8 mouse cellular contexts compared by ENCODE assay signal in the genomic region with DNA sequence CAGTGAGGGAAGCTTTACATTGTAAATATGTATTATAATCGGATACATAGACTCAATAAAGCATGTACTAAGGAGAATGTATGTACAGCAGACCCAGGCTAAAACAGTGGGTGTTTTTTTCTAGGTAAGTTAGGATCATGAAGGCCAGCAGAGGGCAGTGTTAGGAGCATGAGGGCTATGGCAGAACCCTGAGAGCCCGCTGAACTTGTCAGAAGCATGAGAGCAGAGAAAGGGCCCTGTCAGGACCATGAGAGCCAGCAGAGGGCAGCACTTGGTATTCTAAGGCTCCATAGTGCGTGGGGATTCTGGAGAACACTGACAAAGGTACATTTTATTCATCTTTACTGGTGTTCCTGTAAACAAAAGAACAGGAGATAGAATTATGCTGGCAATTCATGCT. TPM values are rescaled to one million over a fixed set of nuclear protein-coding genes. Genes with fewer than 3 reads are reported as not detected.
DNase-seq lines count a peak whose midpoint lies in the region; ATAC-seq and TF ChIP-seq lines count a peak whose summit lies in the region.

No protein-coding gene starts in this region.

- H3K27ac ChIP-seq in embryonic facial prominence, embryonic 13.5 days: peak overlapping the region; percentile 22; the same call in 1 of the 2 replicates
- H3K27ac ChIP-seq in heart, adult 2 months: no peak overlapping the region
- H3K27ac ChIP-seq in limb, embryonic 12.5 days: no peak overlapping the region
- peak overlapping the region; percentile 55; the same call in 1 of the 2 replicates for H3K27ac ChIP-seq in midbrain, embryonic 16.5 days (ENCODE audit: low read length)
- no peak overlapping the region for H3K27ac ChIP-seq in spleen, adult 2 months (ENCODE audit: insufficient read depth, low read length)

- no peak overlapping the region for H3K4me3 ChIP-seq in embryonic facial prominence, embryonic 13.5 days
- no peak overlapping the region for H3K4me3 ChIP-seq in heart, adult 2 months
- no peak overlapping the region for H3K4me3 ChIP-seq in limb, embryonic 12.5 days (replicated peaks)
- no peak overlapping the region for H3K4me3 ChIP-seq in midbrain, embryonic 16.5 days (ENCODE audit: low read depth, low read length)
- no peak overlapping the region for H3K4me3 ChIP-seq in spleen, adult 2 months (ENCODE audit: extremely low read depth, insufficient read depth, insufficient read length)

- H3K4me2 ChIP-seq in embryonic facial prominence, embryonic 13.5 days: no peak overlapping the region
- no peak overlapping the region for H3K4me2 ChIP-seq in limb, embryonic 12.5 days
- no peak overlapping the region for H3K4me2 ChIP-seq in midbrain, embryonic 16.5 days (ENCODE audit: low read length)

- TF ChIP-seq POLR2A in heart, adult 2 months (IDR thresholded peaks at IDR 0.05; ENCODE audit: insufficient read depth, low read depth, low read length): 0 out of 2 replicates have a peak, but pooled peaks have one; percentile 36
- no peak for TF ChIP-seq POLR2A in spleen, adult 2 months (IDR thresholded peaks at IDR 0.05; ENCODE audit: low read depth, low read length)

- no peak overlapping the region for H3K9ac ChIP-seq in embryonic facial prominence, embryonic 13.5 days
- no peak overlapping the region for H3K9ac ChIP-seq in heart, adult 2 months (ENCODE audit: low read depth, low read length)
- H3K9ac ChIP-seq in limb, embryonic 12.5 days (replicated peaks): no peak overlapping the region
- H3K9ac ChIP-seq in midbrain, embryonic 16.5 days (ENCODE audit: low read depth, low read length): no peak overlapping the region

- TF ChIP-seq CTCF in heart, adult 2 months (IDR thresholded peaks at IDR 0.05): peak; percentile 94
- peak; percentile 89; the same call in 1 of the 2 replicates for TF ChIP-seq CTCF in spleen, adult 2 months (IDR thresholded peaks at IDR 0.05; ENCODE audit: extremely low read depth, insufficient read depth, insufficient read length, insufficient replicate concordance)

- H3K36me3 ChIP-seq in embryonic facial prominence, embryonic 13.5 days: peaks cover 31% of the 10 kb centered on the region
- H3K36me3 ChIP-seq in heart, adult 2 months (ENCODE audit: control insufficient read depth, insufficient read depth, low read length): peaks cover 12% of the 10 kb centered on the region
- H3K36me3 ChIP-seq in limb, embryonic 12.5 days: peaks cover 28% of the 10 kb centered on the region
- H3K36me3 ChIP-seq in midbrain, embryonic 16.5 days (ENCODE audit: control insufficient read depth, insufficient read depth, low read length): peaks cover 3% of the 10 kb centered on the region; the same call in 1 of the 2 replicates
- H3K36me3 ChIP-seq in spleen, adult 2 months (ENCODE audit: control insufficient read depth, insufficient read depth, low read length): peaks cover 3% of the 10 kb centered on the region; the same call in 1 of the 2 replicates

- peak; percentile 99 for DNase-seq in 3T3-L1 (ENCODE audit: low read depth, low spot score)
- DNase-seq in adrenal gland, postnatal 36 days: peak; percentile 90 to 94
- peak; percentile 89 to 90 for DNase-seq in heart, adult 2 months
- peak; percentile 92 to 96 for DNase-seq in kidney, adult 8-10 months
- DNase-seq in spleen, adult 2 months (ENCODE audit: low read depth in 1 of 2, low spot score in 2 of 2): peak; percentile 93

- no peaks in the 10 kb centered on the region; the same call in 1 of the 2 replicates for H3K79me2 ChIP-seq in heart, adult 2 months (replicated peaks; ENCODE audit: control insufficient read depth, insufficient read depth, low read length)

- H3K9me3 ChIP-seq in embryonic facial prominence, embryonic 13.5 days: no peaks in the 10 kb centered on the region
- no peaks in the 10 kb centered on the region for H3K9me3 ChIP-seq in limb, embryonic 12.5 days
- no peaks in the 10 kb centered on the region for H3K9me3 ChIP-seq in midbrain, embryonic 16.5 days (replicated peaks; ENCODE audit: control insufficient read depth, low read length, poor library complexity, severe bottlenecking)

- peak; percentile 66; the same call in 1 of the 2 replicates for TF ChIP-seq EP300 in heart, adult 2 months (IDR thresholded peaks at IDR 0.05; ENCODE audit: insufficient read depth, low read depth, low read length)

- intact Hi-C loops in heart, adult 2 months (cut with DNase I): loop anchor here (5.0 to 10.0 kb wide), 2 partner anchors 56 to 304 kb away; no protein-coding TSS in a partner anchor

- H3K27me3 ChIP-seq in embryonic facial prominence, embryonic 13.5 days: no peaks in the 10 kb centered on the region
- H3K27me3 ChIP-seq in heart, adult 2 months (ENCODE audit: control insufficient read depth, insufficient read depth, low read length): no peaks in the 10 kb centered on the region
- H3K27me3 ChIP-seq in limb, embryonic 12.5 days: no peaks in the 10 kb centered on the region
- H3K27me3 ChIP-seq in midbrain, embryonic 16.5 days (ENCODE audit: control insufficient read depth, insufficient read depth, low read depth, low read length): no peaks in the 10 kb centered on the region
- no peaks in the 10 kb centered on the region for H3K27me3 ChIP-seq in spleen, adult 2 months (ENCODE audit: control insufficient read depth, insufficient read depth, low read length)

- H3K4me1 ChIP-seq in embryonic facial prominence, embryonic 13.5 days: peaks cover 12% of the 10 kb centered on the region
- H3K4me1 ChIP-seq in heart, adult 2 months (ENCODE audit: control insufficient read depth, insufficient read depth, low read length): no peaks in the 10 kb centered on the region; the same call in none of the 2 replicates
- peaks cover 11% of the 10 kb centered on the region for H3K4me1 ChIP-seq in limb, embryonic 12.5 days (replicated peaks)
- H3K4me1 ChIP-seq in midbrain, embryonic 16.5 days (ENCODE audit: control insufficient read depth, insufficient read depth, low read length): peaks cover 15% of the 10 kb centered on the region
- peaks cover 3% of the 10 kb centered on the region; the same call in 1 of the 2 replicates for H3K4me1 ChIP-seq in spleen, adult 2 months (ENCODE audit: control insufficient read depth, insufficient read depth, insufficient read length)

- ATAC-seq in embryonic facial prominence, embryonic 13.5 days (ENCODE audit: insufficient number of reproducible peaks, insufficient read depth, low FRiP score, low TSS enrichment, low read depth): peak; percentile 56
- ATAC-seq in limb, embryonic 12.5 days (ENCODE audit: insufficient number of reproducible peaks, insufficient read depth, low FRiP score, low TSS enrichment, low read depth): peak; percentile 54
- ATAC-seq in midbrain, embryonic 16.5 days: peak; percentile 83

- 2% methylated on average over 3 of the region's 3 CpGs for WGBS in embryonic facial prominence, embryonic 13.5 days
- 5% methylated on average over 3 of the region's 3 CpGs for WGBS in heart, adult 2 months
- 5% methylated on average over 3 of the region's 3 CpGs for WGBS in limb, embryonic 12.5 days
- WGBS in midbrain, embryonic 16.5 days: under 1% methylated on average over 3 of the region's 3 CpGs
- WGBS in spleen, adult 2 months: 1% methylated on average over 3 of the region's 3 CpGs

RNA-seq across cellular contexts. Expression of a gene that starts 4.4 kb away (rescaled TPM):
- 100 to 1,000 TPM; 264 to 289 TPM for total RNA-seq in adrenal gland, postnatal 36 days (2021)
- polyA plus RNA-seq in embryonic facial prominence, embryonic 13.5 days (2015; fragmentation: Nextera tagmentation; extraction: Ambion mirVana): 124 and 125 TPM in 2 replicates
- 100 to 1,000 TPM; 746 to 840 TPM for total RNA-seq in heart, adult 2 months (2021)
- 295 and 563 TPM in 2 replicates for polyA plus RNA-seq in heart, adult 2 months (2012; rRNA removed)
- 139 and 141 TPM in 2 replicates for polyA plus RNA-seq in limb, embryonic 12.5 days (2016; fragmentation: Nextera tagmentation; extraction: Ambion mirVana)
- polyA plus RNA-seq in midbrain, embryonic 16.5 days (2015; fragmentation: Nextera tagmentation; extraction: Ambion mirVana): 137 and 143 TPM in 2 replicates
- polyA plus RNA-seq in spleen, adult 2 months (2012; rRNA removed): 12.6 TPM in 2 replicates

RNA-seq across cellular contexts. Expression of a gene that starts 4.4 kb away (rescaled TPM):
- total RNA-seq in adrenal gland, postnatal 36 days (2021): 100 to 1,000 TPM; 624 to 648 TPM
- 645 and 705 TPM in 2 replicates for polyA plus RNA-seq in embryonic facial prominence, embryonic 13.5 days (2015; fragmentation: Nextera tagmentation; extraction: Ambion mirVana)
- 100 to 1,000 TPM; 414 to 481 TPM for total RNA-seq in heart, adult 2 months (2021)
- polyA plus RNA-seq in heart, adult 2 months (2012; rRNA removed): 149 and 190 TPM in 2 replicates
- polyA plus RNA-seq in limb, embryonic 12.5 days (2016; fragmentation: Nextera tagmentation; extraction: Ambion mirVana): 528 and 595 TPM in 2 replicates
- polyA plus RNA-seq in midbrain, embryonic 16.5 days (2015; fragmentation: Nextera tagmentation; extraction: Ambion mirVana): 433 and 447 TPM in 2 replicates
- 360 and 416 TPM in 2 replicates for polyA plus RNA-seq in spleen, adult 2 months (2012; rRNA removed)

RNA-seq across cellular contexts. Expression of a gene that starts 33.3 kb away (rescaled TPM):
- total RNA-seq in adrenal gland, postnatal 36 days (2021): under 1 TPM; 0.17 to 0.23 TPM
- 0.14 TPM in 1 of 2 replicates, not detected in the other for polyA plus RNA-seq in embryonic facial prominence, embryonic 13.5 days (2015; fragmentation: Nextera tagmentation; extraction: Ambion mirVana)
- under 1 TPM; 0.16 to 0.50 TPM for total RNA-seq in heart, adult 2 months (2021)
- 0.31 and 0.88 TPM in 2 replicates for polyA plus RNA-seq in heart, adult 2 months (2012; rRNA removed)
- 0.20 TPM in 1 of 2 replicates, not detected in the other for polyA plus RNA-seq in limb, embryonic 12.5 days (2016; fragmentation: Nextera tagmentation; extraction: Ambion mirVana)
- 0.88 and 1.1 TPM in 2 replicates for polyA plus RNA-seq in midbrain, embryonic 16.5 days (2015; fragmentation: Nextera tagmentation; extraction: Ambion mirVana)
- 0.06 TPM in 1 of 2 replicates, not detected in the other for polyA plus RNA-seq in spleen, adult 2 months (2012; rRNA removed)

Comparison
In these comparisons a context has a peak if more than half of its experiments do, and no peak if none do; other contexts are left out.
1. H3K27ac ChIP-seq: peak in embryonic facial prominence, embryonic 13.5 days (single experiment) and midbrain, embryonic 16.5 days (single experiment); none in heart, adult 2 months (single experiment), limb, embryonic 12.5 days (single experiment) and spleen, adult 2 months (single experiment).
2. Peak in every context shown above with its lines, with median percentiles within 50 percentile points of each other: DNase-seq and ATAC-seq.